Mouse (Mus musculus): ENCODE results near the gene Ccdc171.

DNA sequence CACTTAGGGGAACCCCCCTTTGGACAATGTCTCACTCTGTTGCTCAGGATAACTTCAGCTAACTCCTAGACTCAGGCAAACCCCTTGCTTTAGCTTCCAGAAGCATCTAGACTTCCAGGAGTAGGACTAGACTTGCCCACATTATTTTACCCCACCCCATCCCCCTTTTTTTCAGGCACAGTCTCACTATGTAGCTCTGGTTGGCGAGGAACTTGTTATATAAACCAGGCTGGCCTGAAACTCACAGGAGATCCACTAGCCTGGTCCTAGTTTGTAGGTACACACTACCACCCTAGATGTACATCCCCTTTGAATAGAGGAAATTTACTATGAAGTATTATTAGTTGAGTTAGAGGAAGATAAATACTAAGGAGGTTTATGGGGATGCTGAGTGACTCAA, 11.2 kb upstream of the Ccdc171 start:
- TF ChIP-seq CTCF (IDR thresholded peaks at IDR 0.05; ENCODE audit: borderline replicate concordance, insufficient read depth, low read depth, low read length) (no peak), POLR2A (IDR thresholded peaks at IDR 0.05; ENCODE audit: borderline replicate concordance, insufficient read depth, low read length) (no peak)
